Mouse (Mus musculus) small intestine, adult 2 months (tissue): ENCODE measurements around the gene Dync2li1. TPM values are rescaled to one million over a fixed set of nuclear protein-coding genes. Genes with fewer than 3 reads are reported as not detected.

ENCODE experiments used
- H3K27ac ChIP-seq: fragments of 200-500 bp; 2 replicates; pipeline ENCODE4 v1.5.1; 2012; ENCODE audit warnings: low read depth, low read length, control low read depth, inconsistent platforms; ENCODE audit not compliant: insufficient read depth
- H3K27me3 ChIP-seq: fragments of 200-500 bp; 2 replicates; pipeline ENCODE4 v1.6.1; 2012; ENCODE audit warnings: mild to moderate bottlenecking, moderate library complexity, low read length, inconsistent platforms; ENCODE audit not compliant: control insufficient read depth, insufficient read depth
- H3K36me3 ChIP-seq: fragments of 200-500 bp; 2 replicates; pipeline ENCODE4 v1.6.1; 2012; ENCODE audit warnings: mild to moderate bottlenecking, low read length, control low read depth, inconsistent platforms; ENCODE audit not compliant: control insufficient read depth, insufficient read depth
- H3K4me1 ChIP-seq: fragments of 200-500 bp; 2 replicates; pipeline ENCODE4 v1.6.1; 2012; ENCODE audit warnings: low read length, inconsistent platforms, mixed read lengths; ENCODE audit not compliant: control insufficient read depth, insufficient read depth, insufficient read length
- H3K4me3 ChIP-seq: fragments of 200-500 bp; 2 replicates; pipeline ENCODE4 v1.5.1; 2012; ENCODE audit warnings: low read depth, mild to moderate bottlenecking, control low read depth, inconsistent platforms, low read length, moderate library complexity
- CTCF ChIP-seq: fragments of 200-500 bp; IDR thresholded peaks from 2 replicates; pipeline ENCODE4 v1.5.1; 2012; ENCODE audit warnings: low read depth, mild to moderate bottlenecking, control low read depth, inconsistent platforms, low read length, moderate library complexity, mixed read lengths; ENCODE audit not compliant: insufficient replicate concordance, insufficient read length; ENCODE audit errors: extremely low read depth
- POLR2A ChIP-seq: fragments of 200-500 bp; IDR thresholded peaks from 2 replicates; pipeline ENCODE4 v1.6.1; 2012; ENCODE audit warnings: low read depth, mild to moderate bottlenecking, control low read depth, inconsistent platforms, low read length, moderate library complexity
- WGBS: fragments of 180-500 bp; shearing (Covaris S2); methylation state at CpG from one replicate; pipeline ENCODE4 v1.1.7; 2018; 5-methylcytosine and 5-hydroxymethylcytosine counted together
- polyA plus RNA-seq: library from polyadenylated mRNA; depleted of rRNA; stranded (reverse); fragments of >200 nt; gene quantifications from 2 replicates; pipeline ENCODE4 v1.2.3, GENCODE M21; 2012

Dync2li1 gene
- polyA plus RNA-seq, 1 experiment, result 0.24 TPM

GRCm38 (mm10) chr17:84585104-84585503 is 41.2 kb upstream of the Dync2li1 start:
- 0 out of 2 replicates have a peak, but pooled peaks cover 2% of the 10 kb centered on the region for H3K4me1 ChIP-seq
- H3K4me3 ChIP-seq, result no peak overlapping the region
- WGBS, result 71% methylated on average over 8 of the region's 8 CpGs
- no peaks in the 10 kb centered on the region for H3K36me3 ChIP-seq
- TF ChIP-seq CTCF (no peak), POLR2A (no peak)
- H3K27ac ChIP-seq, result no peak overlapping the region
- no peaks in the 10 kb centered on the region for H3K27me3 ChIP-seq

GRCm38 (mm10) chr17:84590065-84590464 is 36.2 kb upstream of the Dync2li1 start:
- Histone ChIP-seq H3K36me3 (0 out of 2 replicates have a peak, but pooled peaks cover 2% of the 10 kb centered on the region), H3K27me3 (no peaks in the 10 kb centered on the region), H3K4me1 (no peaks in the 10 kb centered on the region), H3K27ac (no peak overlapping the region), H3K4me3 (no peak overlapping the region)
- TF ChIP-seq CTCF (no peak), POLR2A (no peak)
- 90% methylated on average over 7 of the region's 7 CpGs for WGBS

GRCm38 (mm10) chr17:84591431-84592150 is 34.7 kb upstream of the Dync2li1 start:
- Histone ChIP-seq H3K27ac (no peak overlapping the region), H3K4me3 (no peak overlapping the region), H3K4me1 (0 out of 2 replicates have a peak, but pooled peaks cover 4% of the 10 kb centered on the region), H3K27me3 (no peaks in the 10 kb centered on the region), H3K36me3 (0 out of 2 replicates have a peak, but pooled peaks cover 2% of the 10 kb centered on the region)
- 89% methylated on average over 16 of the region's 16 CpGs for WGBS
- TF ChIP-seq POLR2A, result no peak
- TF ChIP-seq CTCF, result no peak

GRCm38 (mm10) chr17:84596015-84596441 is 30.3 kb upstream of the Dync2li1 start:
- Histone ChIP-seq H3K27ac (no peak overlapping the region), H3K4me3 (no peak overlapping the region), H3K4me1 (0 out of 2 replicates have a peak, but pooled peaks cover 4% of the 10 kb centered on the region), H3K27me3 (no peaks in the 10 kb centered on the region), H3K36me3 (0 out of 2 replicates have a peak, but pooled peaks cover 2% of the 10 kb centered on the region)
- no peak for TF ChIP-seq POLR2A
- TF ChIP-seq CTCF, result no peak
- WGBS, result 23% methylated on average over 10 of the region's 10 CpGs

GRCm38 (mm10) chr17:84596501-84596900 is 29.8 kb upstream of the Dync2li1 start:
- 71% methylated on average over 7 of the region's 7 CpGs for WGBS
- TF ChIP-seq CTCF (no peak), POLR2A (no peak)
- Histone ChIP-seq H3K4me1 (0 out of 2 replicates have a peak, but pooled peaks cover 4% of the 10 kb centered on the region), H3K27ac (no peak overlapping the region), H3K27me3 (no peaks in the 10 kb centered on the region), H3K4me3 (no peak overlapping the region), H3K36me3 (0 out of 2 replicates have a peak, but pooled peaks cover under 1% of the 10 kb centered on the region)

GRCm38 (mm10) chr17:84597859-84598258 is 28.4 kb upstream of the Dync2li1 start:
- no peak overlapping the region for H3K4me3 ChIP-seq
- H3K36me3 ChIP-seq, result no peaks in the 10 kb centered on the region
- H3K27ac ChIP-seq, result no peak overlapping the region
- 88% methylated on average over 12 of the region's 12 CpGs for WGBS
- no peaks in the 10 kb centered on the region for H3K27me3 ChIP-seq
- TF ChIP-seq CTCF (no peak), POLR2A (no peak)
- 0 out of 2 replicates have a peak, but pooled peaks cover 4% of the 10 kb centered on the region for H3K4me1 ChIP-seq

- H3K27ac ChIP-seq, result no peak overlapping the region
- H3K4me1 ChIP-seq, result peaks cover 6% of the 10 kb centered on the region; the same call in 1 of the 2 replicates
- H3K36me3 ChIP-seq, result no peaks in the 10 kb centered on the region
- WGBS, result 96% methylated on average over 7 of the region's 7 CpGs
- H3K4me3 ChIP-seq, result no peak overlapping the region
- TF ChIP-seq POLR2A, result no peak
- no peak for TF ChIP-seq CTCF
- H3K27me3 ChIP-seq, result no peaks in the 10 kb centered on the region
Measured at GRCm38 (mm10) chr17:84598928-84599327, 27.4 kb upstream of the Dync2li1 start.
